Mouse (Mus musculus) midbrain, postnatal 0 days (tissue): ENCODE measurements at regions not wholly inside any gene's neighbourhood (a gene's known extent, or its start where the extent isn't known, plus 50 kb on each side); places are given as distances from the start of the nearest gene placed in this dataset.
A peak's percentile ranks its signal among the peaks of the same experiment; 100 is the strongest.
"Not testable (repeated sequence)": the region's sequence is repeated elsewhere in the genome, so short reads cannot be mapped to it uniquely, and the experiment has no call there.

Source experiments
- ATAC-seq: fragments of 200-750 bp; cut with Nextera tagmentation; 2 replicates; pipeline ENCODE4 v1.8.0; 2017; ENCODE audit warnings: moderate number of reproducible peaks, mild to moderate bottlenecking, moderate TSS enrichment, moderate library complexity; ENCODE audit not compliant: low FRiP score
- DNase-seq: peaks from one replicate; pipeline ENCODE4 v3.0.0-alpha.2; 2015; ENCODE audit warnings: low spot score
- H3K27ac ChIP-seq: fragments of 300-500 bp; sonication (generic); 2 replicates; pipeline ENCODE4 v1.5.1; 2014; ENCODE audit warnings: low read depth, mild to moderate bottlenecking, low read length, mixed read lengths
- H3K27me3 ChIP-seq: fragments of 300-500 bp; sonication (generic); 2 replicates; pipeline ENCODE4 v1.6.1; 2014; ENCODE audit warnings: low read length, control low read depth, mixed read lengths; ENCODE audit not compliant: insufficient read depth
- H3K36me3 ChIP-seq: fragments of 300-500 bp; sonication (generic); 2 replicates; pipeline ENCODE4 v1.6.1; 2014; ENCODE audit warnings: low read length, control low read depth, mixed read lengths; ENCODE audit not compliant: insufficient read depth
- H3K4me1 ChIP-seq: fragments of 300-500 bp; sonication (generic); 2 replicates; pipeline ENCODE4 v1.6.1; 2014; ENCODE audit warnings: mild to moderate bottlenecking, control low read depth, antibody characterized with exemption, low read length, mixed read lengths; ENCODE audit not compliant: insufficient read depth
- H3K4me2 ChIP-seq: fragments of 300-500 bp; sonication (generic); 2 replicates; pipeline ENCODE4 v1.6.1; 2014; ENCODE audit warnings: low read depth, mild to moderate bottlenecking, low read length, mixed read lengths; ENCODE audit not compliant: poor library complexity, severe bottlenecking
- H3K4me3 ChIP-seq: fragments of 300-500 bp; sonication (generic); 2 replicates; pipeline ENCODE4 v1.5.1; 2014; ENCODE audit warnings: low read depth, mild to moderate bottlenecking, low read length, moderate library complexity
- H3K9ac ChIP-seq: fragments of 300-500 bp; sonication (generic); replicated peaks from 2 replicates; pipeline ENCODE4 v1.6.1; 2014; ENCODE audit warnings: mild to moderate bottlenecking, low read length, moderate library complexity, mixed read lengths; ENCODE audit not compliant: poor library complexity, severe bottlenecking
- H3K9me3 ChIP-seq: fragments of 300-500 bp; sonication (generic); 2 replicates; pipeline ENCODE4 v1.6.1; 2016; ENCODE audit warnings: low read length, control low read depth
- CTCF ChIP-seq: IDR thresholded peaks from 2 replicates; pipeline ENCODE4 v1.5.1; 2016; ENCODE audit warnings: antibody characterized with exemption, mild to moderate bottlenecking
- WGBS: fragments of 180-500 bp; shearing (Covaris S2); extraction: QIAGEN DNeasy Blood & Tissue Kit; methylation state at CpG from one replicate; pipeline ENCODE4 v1.1.7; 2014; 5-methylcytosine and 5-hydroxymethylcytosine counted together

- WGBS: 58% methylated on average over 4 of the region's 4 CpGs
- no peaks in the 10 kb centered on the region for H3K27me3 ChIP-seq
- H3K9ac ChIP-seq: no peak overlapping the region
- no peak overlapping the region for H3K4me2 ChIP-seq
- no peaks in the 10 kb centered on the region for H3K36me3 ChIP-seq
- no peak overlapping the region for H3K4me3 ChIP-seq
- DNase-seq (peak; percentile 5), ATAC-seq (no peak)
- no peak for TF ChIP-seq CTCF
- no peaks in the 10 kb centered on the region for H3K9me3 ChIP-seq
- no peaks in the 10 kb centered on the region for H3K4me1 ChIP-seq
- no peak overlapping the region for H3K27ac ChIP-seq
Observed at GRCm38 (mm10) chr13:82619005-82619653, 836.3 kb downstream of the Cetn3 start.

GRCm38 (mm10) chr13:82620036-82620435, 837.2 kb downstream of the Cetn3 start:
- no peaks in the 10 kb centered on the region for H3K9me3 ChIP-seq
- H3K36me3 ChIP-seq: no peaks in the 10 kb centered on the region
- DNase-seq: peak; percentile 1
- 53% methylated on average over 3 of the region's 3 CpGs for WGBS
- no peak overlapping the region for H3K4me3 ChIP-seq
- no peak overlapping the region for H3K9ac ChIP-seq
- no peak overlapping the region for H3K4me2 ChIP-seq
- H3K27me3 ChIP-seq: no peaks in the 10 kb centered on the region
- H3K27ac ChIP-seq: no peak overlapping the region
- ATAC-seq: no peak
- no peaks in the 10 kb centered on the region for H3K4me1 ChIP-seq
- no peak for TF ChIP-seq CTCF

- ATAC-seq: no peak
- no peak overlapping the region for H3K9ac ChIP-seq
Observed at GRCm38 (mm10) chr13:82620749-82621148, 837.9 kb downstream of the Cetn3 start.

GRCm38 (mm10) chr13:82628727-82629126, 845.9 kb downstream of the Cetn3 start:
- H3K27me3 ChIP-seq, DNase-seq, H3K9me3 ChIP-seq, H3K36me3 ChIP-seq, ATAC-seq, H3K4me1 ChIP-seq, H3K9ac ChIP-seq, H3K4me3 ChIP-seq, H3K27ac ChIP-seq, H3K4me2 ChIP-seq: not testable (repeated sequence)

More at GRCm38 (mm10) chr13:82620749-82621148, 837.9 kb downstream of the Cetn3 start:
- H3K36me3 ChIP-seq: no peaks in the 10 kb centered on the region
- H3K4me3 ChIP-seq: no peak overlapping the region
- H3K9me3 ChIP-seq: no peaks in the 10 kb centered on the region
- H3K27me3 ChIP-seq: no peaks in the 10 kb centered on the region
- H3K27ac ChIP-seq: no peak overlapping the region
- 16% methylated on average over 1 of the region's 1 CpGs for WGBS
- peak; percentile 42 for DNase-seq
- no peak for TF ChIP-seq CTCF
- H3K4me2 ChIP-seq: no peak overlapping the region
- no peaks in the 10 kb centered on the region for H3K4me1 ChIP-seq
